Mouse (Mus musculus) embryonic facial prominence, embryonic 11.5 days (tissue): Measurements from ENCODE around the gene Exoc2. TPM values are rescaled to one million over a fixed set of nuclear protein-coding genes. Genes with fewer than 3 reads are reported as not detected.
A peak's percentile ranks its signal among the peaks of the same experiment; 100 is the strongest.

Experiments used
- ATAC-seq: fragments of 200-750 bp; cut with Nextera tagmentation; replicated peaks from 2 replicates; pipeline ENCODE4 v1.8.0; 2017; ENCODE audit warnings: low read depth; ENCODE audit not compliant: insufficient number of reproducible peaks, low FRiP score, low TSS enrichment
- DNase-seq: peaks from one replicate; pipeline ENCODE4 v3.0.0-alpha.2; 2015; ENCODE audit warnings: low spot score
- H3K27ac ChIP-seq: fragments of 300-500 bp; sonication (generic); replicated peaks from 2 replicates; pipeline ENCODE4 v1.5.1; 2014; ENCODE audit warnings: mild to moderate bottlenecking, low read depth, low read length, control low read depth
- H3K27me3 ChIP-seq: fragments of 300-500 bp; sonication (generic); 2 replicates; pipeline ENCODE4 v1.6.1; 2014; ENCODE audit warnings: mild to moderate bottlenecking, low read length, moderate library complexity, mixed read lengths; ENCODE audit not compliant: control insufficient read depth, insufficient read depth
- H3K36me3 ChIP-seq: fragments of 300-500 bp; sonication (generic); replicated peaks from 2 replicates; pipeline ENCODE4 v1.6.1; 2014; ENCODE audit warnings: low read depth, mild to moderate bottlenecking, low read length, moderate library complexity, mixed read lengths; ENCODE audit not compliant: control insufficient read depth, insufficient read depth
- H3K4me1 ChIP-seq: fragments of 300-500 bp; sonication (generic); 2 replicates; pipeline ENCODE4 v1.6.1; 2014; ENCODE audit warnings: low read length, mixed read lengths; ENCODE audit not compliant: control insufficient read depth, insufficient read depth
- H3K4me2 ChIP-seq: fragments of 300-500 bp; sonication (generic); 2 replicates; pipeline ENCODE4 v1.6.1; 2014; ENCODE audit warnings: low read depth, mild to moderate bottlenecking, control low read depth, low read length, moderate library complexity
- H3K4me3 ChIP-seq: fragments of 300-500 bp; sonication (generic); 2 replicates; pipeline ENCODE4 v1.5.1; 2014; ENCODE audit warnings: low read depth, low read length, control low read depth
- H3K9ac ChIP-seq: fragments of 300-500 bp; sonication (generic); replicated peaks from 2 replicates; pipeline ENCODE4 v1.6.1; 2014; ENCODE audit warnings: mild to moderate bottlenecking, control low read depth, low read length
- H3K9me3 ChIP-seq: fragments of 300-500 bp; sonication (generic); replicated peaks from 2 replicates; pipeline ENCODE4 v1.6.1; 2016; ENCODE audit warnings: mild to moderate bottlenecking, low read length, inconsistent platforms, mixed read lengths; ENCODE audit not compliant: control insufficient read depth
- WGBS: fragments of 180-500 bp; shearing (Covaris S2); extraction: QIAGEN DNeasy Blood & Tissue Kit; methylation state at CpG from one replicate; pipeline ENCODE4 v1.1.7; 2014; 5-methylcytosine and 5-hydroxymethylcytosine counted together
- polyA plus RNA-seq: library from polyadenylated mRNA; unstranded; fragments of >200 nt; fragmentation: Nextera tagmentation; extraction: Ambion mirVana; gene quantifications from 2 replicates; pipeline ENCODE4 v1.2.1, GENCODE M21; 2014

The Exoc2 gene
- polyA plus RNA-seq, 1 experiment from 2014 or later, result 43.8 TPM

DNA sequence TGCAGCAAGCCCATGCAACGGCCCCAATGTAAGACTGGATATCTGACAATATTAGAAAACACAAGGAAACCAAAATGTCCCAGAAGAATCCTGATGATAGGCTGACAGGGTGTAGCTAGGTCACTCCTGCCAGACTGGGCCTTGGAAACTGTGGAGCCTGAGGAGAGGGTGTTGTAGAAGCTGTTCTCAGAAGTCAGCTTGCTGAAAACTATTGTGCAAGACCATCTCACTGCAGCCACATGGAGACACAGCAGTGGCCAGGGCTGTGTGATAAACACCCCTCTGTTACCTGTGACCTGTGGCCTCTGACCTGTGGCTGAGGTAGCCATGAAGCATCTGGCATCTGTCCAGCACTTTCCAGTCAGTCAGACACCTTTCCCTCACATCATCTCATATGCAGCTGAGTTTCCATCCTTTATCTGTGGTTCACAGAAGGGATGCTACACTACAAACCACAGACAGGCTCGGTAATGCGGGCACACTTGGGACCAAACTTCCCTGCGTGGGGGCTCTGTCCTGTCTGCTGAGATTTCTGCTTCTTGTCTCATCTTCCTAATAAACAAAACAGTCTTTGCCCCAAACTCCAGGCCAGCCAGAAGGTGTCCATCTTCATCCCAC, 188.4 kb downstream of the Exoc2 start:
- Histone ChIP-seq H3K4me2 (no peak overlapping the region), H3K27ac (no peak overlapping the region), H3K4me3 (no peak overlapping the region), H3K27me3 (no peaks in the 10 kb centered on the region), H3K36me3 (no peaks in the 10 kb centered on the region), H3K9me3 (no peaks in the 10 kb centered on the region), H3K4me1 (peaks cover 7% of the 10 kb centered on the region), H3K9ac (no peak overlapping the region)
- DNase-seq (no peak), ATAC-seq (no peak)
- 84% methylated on average over 4 of the region's 4 CpGs for WGBS

DNA sequence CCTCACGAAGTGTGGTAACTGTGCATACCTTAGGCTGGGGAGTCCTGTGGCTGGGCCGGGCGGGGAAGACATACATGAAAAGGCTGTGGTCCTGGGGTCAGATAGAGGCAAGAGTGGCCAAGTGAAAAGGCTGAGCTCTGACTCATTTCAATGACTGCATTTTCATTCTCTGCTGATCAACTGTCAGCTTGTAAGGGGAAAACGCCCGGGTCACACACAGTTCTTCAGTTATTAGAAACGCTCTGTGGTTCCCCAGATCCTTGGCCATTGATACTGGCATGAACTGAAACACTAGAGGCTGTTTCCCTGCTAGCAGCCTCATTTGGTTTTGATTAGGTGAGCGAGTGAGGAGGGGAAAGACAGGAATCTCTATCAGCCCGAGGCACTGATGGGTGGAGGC, 191.5 kb downstream of the Exoc2 start:
- H3K4me1 ChIP-seq, result peaks cover 7% of the 10 kb centered on the region
- H3K9me3 ChIP-seq, result no peaks in the 10 kb centered on the region
- ATAC-seq, result no peak
- WGBS, result 18% methylated on average over 8 of the region's 8 CpGs
- H3K4me3 ChIP-seq, result no peak overlapping the region
- peak; percentile 72 for DNase-seq
- no peak overlapping the region for H3K4me2 ChIP-seq
- no peak overlapping the region for H3K27ac ChIP-seq
- H3K36me3 ChIP-seq, result no peaks in the 10 kb centered on the region
- no peaks in the 10 kb centered on the region for H3K27me3 ChIP-seq
- H3K9ac ChIP-seq, result no peak overlapping the region

DNA sequence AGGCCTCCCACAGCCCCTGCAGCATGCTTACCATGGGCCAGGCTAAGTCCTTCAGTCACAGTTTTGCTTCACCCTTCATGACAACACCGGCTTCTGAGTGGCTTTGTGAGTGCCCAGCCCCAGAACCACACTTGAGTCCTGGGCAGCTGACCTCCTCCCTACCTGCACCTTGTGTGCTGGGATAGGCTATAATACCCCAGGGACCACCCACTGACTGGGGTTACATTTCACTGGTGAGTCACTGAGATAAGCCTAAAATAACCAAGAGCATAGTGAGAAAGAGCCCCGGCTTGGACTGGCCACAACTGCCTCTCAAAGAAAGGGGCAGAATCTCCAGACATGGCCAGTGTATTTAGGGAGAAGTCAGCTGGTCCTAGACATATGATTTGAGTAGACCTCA, 192.0 kb downstream of the Exoc2 start:
- H3K27me3 ChIP-seq, result no peaks in the 10 kb centered on the region
- H3K4me3 ChIP-seq, result no peak overlapping the region
- H3K9ac ChIP-seq, result no peak overlapping the region
- no peak overlapping the region for H3K27ac ChIP-seq
- peaks cover 7% of the 10 kb centered on the region for H3K4me1 ChIP-seq
- DNase-seq (no peak), ATAC-seq (no peak)
- WGBS, result 46% methylated on average over 2 of the region's 2 CpGs
- no peak overlapping the region for H3K4me2 ChIP-seq
- no peaks in the 10 kb centered on the region for H3K36me3 ChIP-seq
- H3K9me3 ChIP-seq, result no peaks in the 10 kb centered on the region

DNA sequence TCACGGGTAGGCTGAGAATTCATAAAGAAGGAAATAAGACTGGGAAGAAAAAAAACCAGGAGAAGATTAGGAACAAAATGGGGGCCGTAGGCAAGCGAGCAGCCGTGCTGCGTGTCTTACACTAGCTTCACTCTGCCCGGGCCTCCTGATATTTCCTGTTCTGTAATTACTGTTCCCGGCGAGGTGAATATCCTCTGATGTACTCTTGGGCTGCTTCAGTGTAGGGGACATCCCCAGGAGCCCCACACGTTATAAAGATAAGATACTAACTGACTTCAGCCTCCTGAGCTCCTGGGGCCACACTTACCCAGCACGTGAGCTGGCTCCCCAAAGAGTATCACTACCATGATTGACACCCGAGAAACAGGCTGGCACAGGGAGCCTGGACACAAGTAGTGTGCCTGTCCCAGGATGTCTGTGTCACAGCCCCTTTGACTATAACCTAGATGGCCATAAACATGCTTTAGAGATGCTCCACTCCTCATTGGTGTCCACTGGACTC, 196.2 kb downstream of the Exoc2 start:
- no peaks in the 10 kb centered on the region for H3K36me3 ChIP-seq
- H3K4me1 ChIP-seq, result peaks cover 7% of the 10 kb centered on the region
- H3K27me3 ChIP-seq, result no peaks in the 10 kb centered on the region
- H3K9me3 ChIP-seq, result no peaks in the 10 kb centered on the region
- no peak overlapping the region for H3K9ac ChIP-seq
- no peak overlapping the region for H3K27ac ChIP-seq
- ATAC-seq (no peak), DNase-seq (no peak)
- H3K4me2 ChIP-seq, result no peak overlapping the region
- no peak overlapping the region for H3K4me3 ChIP-seq
- WGBS, result 60% methylated on average over 11 of the region's 11 CpGs

DNA sequence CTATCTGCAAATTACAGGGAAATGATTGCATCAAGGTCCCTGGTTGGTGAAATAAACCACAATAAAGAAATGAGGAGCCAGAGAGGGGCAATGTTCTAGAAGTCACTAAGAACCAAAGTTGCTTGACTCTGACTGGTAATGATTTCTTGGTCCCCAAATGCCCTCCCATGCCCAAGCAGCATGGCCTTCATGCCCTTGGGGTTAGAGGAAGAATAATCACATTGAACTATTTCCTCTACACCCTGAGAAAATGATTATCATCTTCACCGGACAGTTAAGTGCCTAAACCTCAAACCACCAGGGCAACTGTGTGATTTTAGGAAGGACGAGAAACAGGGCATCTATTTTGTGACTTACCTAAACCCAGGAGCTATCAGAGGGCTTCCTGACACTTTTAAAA, 197.9 kb downstream of the Exoc2 start:
- DNase-seq (no peak), ATAC-seq (no peak)
- no peak overlapping the region for H3K9ac ChIP-seq
- no peaks in the 10 kb centered on the region for H3K4me1 ChIP-seq
- WGBS, result 85% methylated on average over 2 of the region's 2 CpGs
- no peak overlapping the region for H3K4me2 ChIP-seq
- H3K27me3 ChIP-seq, result no peaks in the 10 kb centered on the region
- H3K4me3 ChIP-seq, result no peak overlapping the region
- no peaks in the 10 kb centered on the region for H3K36me3 ChIP-seq
- H3K9me3 ChIP-seq, result no peaks in the 10 kb centered on the region
- no peak overlapping the region for H3K27ac ChIP-seq

DNA sequence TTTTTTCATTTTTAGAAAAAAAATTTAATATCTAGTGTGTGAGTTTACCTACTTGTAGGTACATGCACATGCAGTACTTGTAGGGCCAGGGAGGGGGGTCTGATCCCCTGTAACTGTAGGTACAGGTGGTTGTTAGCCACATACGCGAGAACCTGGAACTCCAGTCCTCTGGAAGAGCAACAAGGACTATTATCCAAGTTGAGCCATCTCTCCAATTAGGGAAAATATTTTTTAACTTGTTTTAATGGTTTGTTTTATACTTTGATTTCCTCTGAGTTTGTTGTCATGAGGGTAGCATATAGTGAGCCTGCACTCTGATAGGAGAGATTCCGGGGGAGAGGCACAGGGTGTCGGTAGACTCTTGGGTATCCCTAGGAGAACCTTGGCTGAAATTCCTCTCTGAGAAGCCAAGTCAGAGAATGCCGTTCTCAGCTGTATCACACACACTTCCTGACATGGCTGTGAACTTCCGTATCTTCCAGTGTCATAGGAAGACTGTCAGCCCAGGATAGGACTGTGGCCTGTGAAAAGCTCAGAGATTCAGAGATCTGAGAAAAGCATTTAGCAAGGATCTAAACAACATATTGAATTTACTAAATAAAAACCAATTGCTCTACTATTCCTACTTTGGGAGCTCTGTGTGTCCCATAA, 206.3 kb downstream of the Exoc2 start:
- no peak for ATAC-seq
- DNase-seq, result no peak
- Histone ChIP-seq H3K9me3 (no peaks in the 10 kb centered on the region), H3K4me3 (no peak overlapping the region), H3K27ac (no peak overlapping the region), H3K27me3 (no peaks in the 10 kb centered on the region), H3K36me3 (no peaks in the 10 kb centered on the region), H3K9ac (no peak overlapping the region), H3K4me2 (no peak overlapping the region), H3K4me1 (no peaks in the 10 kb centered on the region)
- WGBS, result 84% methylated on average over 6 of the region's 6 CpGs

DNA sequence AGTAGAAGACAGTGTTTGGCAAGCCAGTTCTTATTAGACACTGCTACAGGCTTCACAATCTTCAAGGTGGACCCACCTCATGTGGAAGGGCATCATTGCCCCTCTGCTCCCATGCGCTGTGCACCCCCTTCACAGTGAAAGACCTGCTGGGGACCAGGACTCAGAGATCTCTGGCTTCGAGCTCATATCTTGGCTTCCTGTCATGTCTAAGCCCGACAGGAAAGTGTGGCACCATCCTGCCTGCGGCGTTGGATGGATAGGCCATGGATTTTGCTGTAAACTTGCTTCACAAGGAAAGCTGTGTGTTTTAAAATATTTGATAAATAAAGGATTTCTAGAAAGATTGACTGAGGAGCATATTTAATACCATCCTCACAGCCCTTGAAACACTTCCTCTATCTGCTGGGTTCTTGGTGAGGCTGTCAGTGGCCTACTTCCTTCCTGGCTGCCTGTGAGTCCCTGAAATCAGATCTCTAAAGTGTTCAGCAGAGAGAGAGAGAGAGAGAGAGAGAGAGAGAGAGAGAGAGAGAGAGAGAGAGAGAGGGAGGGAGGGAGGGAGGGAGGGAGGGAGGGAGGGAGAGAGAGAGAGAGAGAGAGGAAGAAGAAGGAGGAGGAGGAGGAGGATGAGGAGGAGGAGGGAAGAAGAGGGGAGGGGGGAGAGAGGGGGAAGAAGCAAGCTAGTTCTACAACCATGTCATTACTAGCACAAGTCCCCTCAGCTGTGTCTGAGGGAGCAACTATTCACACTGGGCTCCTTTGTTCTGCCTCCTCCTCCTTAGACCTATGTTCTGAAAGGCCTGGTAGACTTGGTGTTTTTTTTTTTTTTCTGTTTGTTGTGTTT, 207.0 kb downstream of the Exoc2 start:
- Histone ChIP-seq H3K9ac (no peak overlapping the region), H3K27me3 (no peaks in the 10 kb centered on the region), H3K4me2 (no peak overlapping the region), H3K27ac (no peak overlapping the region), H3K9me3 (no peaks in the 10 kb centered on the region), H3K36me3 (no peaks in the 10 kb centered on the region), H3K4me1 (no peaks in the 10 kb centered on the region), H3K4me3 (no peak overlapping the region)
- ATAC-seq (no peak), DNase-seq (no peak)
- 89% methylated on average over 5 of the region's 5 CpGs for WGBS

DNA sequence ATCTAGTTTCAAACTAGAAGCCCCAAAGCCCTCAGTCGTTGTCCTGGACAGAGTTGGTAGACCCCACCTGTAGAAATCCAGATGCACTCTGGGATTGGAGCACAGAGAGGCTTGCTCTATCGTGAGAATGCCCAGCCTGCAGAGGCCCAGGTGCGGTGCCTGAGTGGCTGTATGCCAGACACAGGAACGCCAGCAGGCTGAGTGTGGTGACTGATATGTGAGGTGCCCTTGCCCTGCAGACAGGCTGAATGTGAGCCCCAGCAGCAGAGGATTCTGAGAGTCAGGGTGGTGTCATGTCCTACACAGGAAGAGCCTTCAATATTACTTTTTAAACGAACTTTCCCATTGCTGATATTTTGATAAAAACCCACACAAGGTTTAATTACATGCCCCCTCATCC, 208.0 kb downstream of the Exoc2 start:
- Histone ChIP-seq H3K27me3 (no peaks in the 10 kb centered on the region), H3K36me3 (no peaks in the 10 kb centered on the region), H3K9me3 (no peaks in the 10 kb centered on the region), H3K4me1 (no peaks in the 10 kb centered on the region), H3K4me2 (no peak overlapping the region), H3K4me3 (no peak overlapping the region), H3K9ac (no peak overlapping the region), H3K27ac (no peak overlapping the region)
- no peak for DNase-seq
- ATAC-seq, result no peak
- WGBS, result 83% methylated on average over 5 of the region's 5 CpGs
